Mouse (Mus musculus) stomach, embryonic 15.5 days (tissue): ENCODE measurements around the gene Pigv. TPM values are rescaled to one million over a fixed set of nuclear protein-coding genes. Genes with fewer than 3 reads are reported as not detected.

Experiments
- ATAC-seq: fragments of 200-750 bp; cut with Nextera tagmentation; 2 replicates; pipeline ENCODE4 v1.8.0; 2017; ENCODE audit warnings: low read depth, moderate number of reproducible peaks, moderate TSS enrichment; ENCODE audit not compliant: insufficient read depth, low FRiP score
- H3K27ac ChIP-seq: fragments of 300-500 bp; sonication (generic); 2 replicates; pipeline ENCODE4 v1.5.1; 2015; ENCODE audit warnings: mild to moderate bottlenecking, inconsistent platforms
- H3K27me3 ChIP-seq: fragments of 300-500 bp; sonication (generic); replicated peaks from 2 replicates; pipeline ENCODE4 v1.6.1; 2015; ENCODE audit warnings: inconsistent platforms
- H3K36me3 ChIP-seq: fragments of 300-500 bp; sonication (generic); 2 replicates; pipeline ENCODE4 v1.6.1; 2015; ENCODE audit warnings: inconsistent platforms
- H3K4me1 ChIP-seq: fragments of 300-500 bp; sonication (generic); 2 replicates; pipeline ENCODE4 v1.6.1; 2015; ENCODE audit warnings: inconsistent platforms
- H3K4me2 ChIP-seq: fragments of 300-500 bp; sonication (generic); 2 replicates; pipeline ENCODE4 v1.6.1; 2015; ENCODE audit warnings: mild to moderate bottlenecking, inconsistent platforms
- H3K4me3 ChIP-seq: fragments of 300-500 bp; sonication (generic); replicated peaks from 2 replicates; pipeline ENCODE4 v1.5.1; 2015; ENCODE audit warnings: inconsistent platforms
- H3K9ac ChIP-seq: fragments of 300-500 bp; sonication (generic); 2 replicates; pipeline ENCODE4 v1.6.1; 2015; ENCODE audit warnings: inconsistent platforms
- H3K9me3 ChIP-seq: fragments of 300-500 bp; sonication (generic); 2 replicates; pipeline ENCODE4 v1.6.1; 2016; ENCODE audit warnings: inconsistent platforms
- WGBS: fragments of 180-500 bp; shearing (Covaris S2); methylation state at CpG from one replicate; pipeline ENCODE4 v1.1.7; 2015; 5-methylcytosine and 5-hydroxymethylcytosine counted together
- polyA plus RNA-seq: library from polyadenylated mRNA; unstranded; fragments of >200 nt; fragmentation: Nextera tagmentation; extraction: Ambion mirVana; gene quantifications from 2 replicates; pipeline ENCODE4 v1.2.1, GENCODE M21; 2015

The Pigv gene
- polyA plus RNA-seq, 1 experiment from 2014 or later: 14.7 TPM

DNA sequence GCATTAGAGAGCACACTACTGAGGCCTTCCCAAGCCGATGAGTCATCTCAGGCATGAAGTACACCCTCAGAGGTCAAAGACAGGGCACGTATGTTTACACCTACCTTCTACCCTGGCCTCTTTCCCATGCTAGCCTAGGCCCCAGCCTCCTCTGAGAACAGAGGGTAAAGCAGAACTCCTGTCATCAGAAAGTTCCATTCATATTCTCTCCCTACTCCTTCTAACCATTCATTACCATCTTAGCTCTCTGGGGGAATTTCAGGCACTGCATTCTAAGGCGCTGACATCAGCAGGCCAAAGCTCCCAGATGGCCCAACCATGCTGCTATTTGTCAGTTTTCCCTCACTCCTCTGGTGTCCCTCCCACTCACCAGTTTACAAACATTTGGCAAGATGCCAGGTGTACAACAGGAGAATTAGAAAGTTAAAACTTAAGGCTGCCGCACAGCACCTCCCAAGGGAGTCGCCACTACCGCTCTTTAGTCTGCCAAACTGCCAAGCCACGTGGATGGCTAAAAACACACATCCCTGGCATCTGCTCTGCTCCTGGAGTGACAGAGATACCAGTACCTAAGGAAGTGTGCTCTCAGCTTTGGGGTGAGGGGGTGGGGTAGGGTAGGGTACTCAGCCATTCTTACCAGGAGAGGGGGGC is 16.1 kb upstream of the Pigv start:
- peak; percentile 66 for ATAC-seq
- H3K27me3 ChIP-seq: no peaks in the 10 kb centered on the region
- no peak overlapping the region for H3K27ac ChIP-seq
- no peak overlapping the region for H3K9ac ChIP-seq
- 31% methylated on average over 7 of the region's 7 CpGs for WGBS
- H3K9me3 ChIP-seq: no peaks in the 10 kb centered on the region
- no peak overlapping the region for H3K4me2 ChIP-seq
- no peak overlapping the region for H3K4me3 ChIP-seq
- peaks cover 90% of the 10 kb centered on the region for H3K36me3 ChIP-seq
- peaks cover 24% of the 10 kb centered on the region for H3K4me1 ChIP-seq

DNA sequence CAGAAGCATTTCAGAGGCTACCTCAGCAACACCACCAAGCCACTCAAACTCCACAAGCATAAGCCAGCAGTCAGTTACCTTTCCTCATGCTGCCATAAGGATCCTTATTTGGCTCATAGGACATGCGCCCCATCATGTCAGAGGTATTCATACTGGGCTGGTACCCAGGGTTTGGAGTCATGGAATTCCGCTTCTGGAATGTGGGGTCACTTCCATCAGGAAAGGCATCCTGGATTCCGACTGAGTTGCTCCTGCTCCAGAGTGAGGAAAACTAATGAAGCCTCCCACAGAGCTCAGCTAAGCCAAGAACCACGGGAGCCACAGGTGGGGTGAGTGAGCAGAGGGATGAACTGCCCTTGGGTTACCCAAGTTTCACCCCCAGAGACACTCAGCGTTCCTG is 14.7 kb upstream of the Pigv start:
- WGBS: 74% methylated on average over 5 of the region's 5 CpGs
- no peak overlapping the region for H3K27ac ChIP-seq

GRCm38 (mm10) chr4:133686512-133686911 is 14.1 kb upstream of the Pigv start:
- ATAC-seq: no peak
- Histone ChIP-seq H3K36me3 (peaks cover 87% of the 10 kb centered on the region), H3K27ac (no peak overlapping the region), H3K4me2 (no peak overlapping the region), H3K4me1 (peaks cover 24% of the 10 kb centered on the region), H3K9me3 (no peaks in the 10 kb centered on the region), H3K27me3 (no peaks in the 10 kb centered on the region), H3K4me3 (no peak overlapping the region), H3K9ac (no peak overlapping the region)
- WGBS: 89% methylated on average over 11 of the region's 11 CpGs

More for the DNA sequence above, 14.7 kb upstream of the Pigv start:
- H3K4me3 ChIP-seq: no peak overlapping the region
- H3K9ac ChIP-seq: no peak overlapping the region
- ATAC-seq: no peak
- no peaks in the 10 kb centered on the region for H3K9me3 ChIP-seq
- H3K4me1 ChIP-seq: peaks cover 24% of the 10 kb centered on the region
- no peak overlapping the region for H3K4me2 ChIP-seq
- no peaks in the 10 kb centered on the region for H3K27me3 ChIP-seq
- H3K36me3 ChIP-seq: peaks cover 87% of the 10 kb centered on the region

DNA sequence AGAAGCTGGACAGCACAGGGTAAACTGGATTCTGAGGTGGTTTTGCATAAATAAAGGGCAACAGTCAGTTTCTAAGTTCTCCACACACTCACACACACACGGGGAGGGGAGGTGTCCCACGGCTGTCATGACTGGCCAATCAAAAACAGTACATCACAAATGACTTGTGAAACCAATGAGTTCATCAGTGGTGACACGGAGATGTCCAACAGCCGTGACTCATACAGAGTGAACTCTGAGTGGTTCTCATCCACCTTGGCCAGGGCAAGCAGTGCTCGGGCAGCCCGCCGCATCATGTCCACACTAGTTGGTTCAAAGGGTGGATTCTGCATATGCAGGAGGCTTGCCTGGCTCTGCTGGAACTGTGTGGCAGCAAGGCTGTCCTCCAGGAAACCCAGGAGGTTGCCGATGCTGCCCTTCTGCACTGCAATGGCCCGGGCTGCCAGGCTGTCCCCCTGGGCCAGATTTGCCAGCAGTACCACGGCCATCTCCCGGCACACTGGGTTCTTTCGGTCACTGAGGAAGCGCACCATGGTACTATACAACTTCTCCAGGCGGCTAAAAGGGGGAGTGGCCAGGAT is 7.8 kb upstream of the Pigv start:
- Histone ChIP-seq H3K4me1 (peaks cover 17% of the 10 kb centered on the region), H3K27me3 (no peaks in the 10 kb centered on the region), H3K9ac (no peak overlapping the region), H3K4me2 (no peak overlapping the region), H3K36me3 (peaks cover 52% of the 10 kb centered on the region), H3K9me3 (no peaks in the 10 kb centered on the region), H3K4me3 (no peak overlapping the region), H3K27ac (no peak overlapping the region)
- ATAC-seq: no peak
- WGBS: 84% methylated on average over 14 of the region's 14 CpGs

GRCm38 (mm10) chr4:133679629-133680028 is 7.2 kb upstream of the Pigv start:
- Histone ChIP-seq H3K9ac (no peak overlapping the region), H3K27ac (no peak overlapping the region), H3K4me1 (peaks cover 22% of the 10 kb centered on the region), H3K9me3 (no peaks in the 10 kb centered on the region), H3K36me3 (peaks cover 45% of the 10 kb centered on the region), H3K4me3 (no peak overlapping the region), H3K27me3 (no peaks in the 10 kb centered on the region), H3K4me2 (no peak overlapping the region)
- 65% methylated on average over 7 of the region's 7 CpGs for WGBS
- ATAC-seq: no peak

GRCm38 (mm10) chr4:133677266-133677665 is 4.8 kb upstream of the Pigv start:
- WGBS: 60% methylated on average over 7 of the region's 7 CpGs
- ATAC-seq: no peak
- H3K9me3 ChIP-seq: no peaks in the 10 kb centered on the region
- H3K27me3 ChIP-seq: no peaks in the 10 kb centered on the region
- H3K9ac ChIP-seq: no peak overlapping the region
- peaks cover 27% of the 10 kb centered on the region for H3K36me3 ChIP-seq
- H3K27ac ChIP-seq: no peak overlapping the region
- H3K4me3 ChIP-seq: no peak overlapping the region
- no peak overlapping the region for H3K4me2 ChIP-seq
- peaks cover 37% of the 10 kb centered on the region for H3K4me1 ChIP-seq

GRCm38 (mm10) chr4:133676189-133676588 is 3.7 kb upstream of the Pigv start:
- Histone ChIP-seq H3K4me1 (peaks cover 37% of the 10 kb centered on the region), H3K4me2 (peak overlapping the region; percentile 16; the same call in 1 of the 2 replicates), H3K9ac (no peak overlapping the region), H3K9me3 (no peaks in the 10 kb centered on the region), H3K27me3 (no peaks in the 10 kb centered on the region), H3K36me3 (peaks cover 17% of the 10 kb centered on the region), H3K4me3 (no peak overlapping the region), H3K27ac (peak overlapping the region; percentile 70; the same call in 1 of the 2 replicates)
- ATAC-seq: no peak
- WGBS: 13% methylated on average over 3 of the region's 3 CpGs

DNA sequence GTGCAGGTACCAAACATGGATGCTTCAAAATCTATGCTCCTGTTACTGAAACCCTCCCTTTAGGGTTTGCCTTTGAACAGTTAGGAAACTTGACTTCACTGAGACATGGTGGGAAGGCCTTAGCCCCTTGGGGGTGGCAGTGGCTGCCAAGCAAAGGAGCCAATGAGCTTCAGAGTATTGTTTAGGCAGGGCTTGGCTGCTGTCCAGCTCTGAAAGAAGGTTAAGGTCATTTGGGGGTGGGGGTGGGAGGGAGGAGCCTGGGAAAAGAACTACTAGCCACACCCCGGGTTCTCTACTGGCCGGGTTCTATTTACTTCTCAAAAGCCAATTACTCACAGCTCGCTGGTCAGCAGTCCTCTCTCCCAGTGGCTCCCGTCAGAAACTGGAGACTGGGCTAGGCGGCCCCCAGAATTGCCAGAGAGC is 3.2 kb upstream of the Pigv start:
- peak; percentile 56 for ATAC-seq
- H3K4me3 ChIP-seq: no peak overlapping the region
- peaks cover 11% of the 10 kb centered on the region for H3K36me3 ChIP-seq
- no peak overlapping the region for H3K9ac ChIP-seq
- peak overlapping the region; percentile 16; the same call in 1 of the 2 replicates for H3K4me2 ChIP-seq
- WGBS: 5% methylated on average over 5 of the region's 5 CpGs
- H3K27ac ChIP-seq: peak overlapping the region; percentile 70; the same call in 1 of the 2 replicates
- no peaks in the 10 kb centered on the region for H3K9me3 ChIP-seq
- no peaks in the 10 kb centered on the region for H3K27me3 ChIP-seq
- peaks cover 41% of the 10 kb centered on the region for H3K4me1 ChIP-seq

GRCm38 (mm10) chr4:133674331-133674695 is 1.9 kb upstream of the Pigv start:
- H3K4me1 ChIP-seq: peaks cover 50% of the 10 kb centered on the region
- 54% methylated on average over 8 of the region's 8 CpGs for WGBS

DNA sequence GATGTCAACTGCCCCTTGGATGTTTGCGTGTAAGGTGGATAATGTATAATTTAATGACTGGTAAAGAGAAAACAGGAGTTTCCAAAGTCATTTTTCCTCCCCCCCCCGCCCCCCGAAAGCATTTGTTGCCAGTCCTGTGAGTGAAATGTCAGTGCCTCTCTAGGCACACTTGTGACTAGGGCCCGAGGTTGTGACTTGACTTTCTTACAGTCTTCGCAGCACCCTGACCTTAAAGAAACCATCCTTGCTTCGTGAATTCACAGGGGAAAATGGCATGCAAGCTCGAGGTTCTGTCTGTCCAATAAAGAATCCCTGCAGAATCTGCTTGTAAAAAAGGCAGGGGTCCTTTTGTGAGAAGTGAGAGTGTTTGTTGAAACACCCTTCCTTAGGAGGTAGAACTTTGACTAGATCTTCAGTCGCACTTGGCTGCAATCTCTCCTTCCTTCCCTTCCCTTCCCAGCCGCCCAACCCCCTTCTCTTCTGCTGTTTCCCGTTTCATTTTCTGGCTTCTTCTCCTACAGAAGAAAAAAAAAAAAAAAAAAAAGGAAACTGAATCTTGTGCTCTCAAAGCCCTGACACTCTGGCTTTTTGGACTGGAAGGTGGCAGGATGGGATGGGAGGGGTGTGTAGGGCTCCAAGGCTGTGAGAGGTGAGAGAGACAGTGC is 1.4 kb upstream of the Pigv start:
- ATAC-seq: no peak
- Histone ChIP-seq H3K9ac (no peak overlapping the region), H3K27ac (peak overlapping the region; percentile 99), H3K4me2 (peak overlapping the region; percentile 76), H3K4me3 (peak overlapping the region; percentile 75), H3K9me3 (no peaks in the 10 kb centered on the region), H3K4me1 (peaks cover 50% of the 10 kb centered on the region), H3K27me3 (no peaks in the 10 kb centered on the region), H3K36me3 (peaks cover 2% of the 10 kb centered on the region; the same call in 1 of the 2 replicates)
- 20% methylated on average over 10 of the region's 10 CpGs for WGBS

More at GRCm38 (mm10) chr4:133674331-133674695, 1.9 kb upstream of the Pigv start:
- Histone ChIP-seq H3K4me2 (peak overlapping the region; percentile 76), H3K27me3 (no peaks in the 10 kb centered on the region), H3K27ac (peak overlapping the region; percentile 99), H3K9me3 (no peaks in the 10 kb centered on the region), H3K4me3 (no peak overlapping the region), H3K9ac (no peak overlapping the region), H3K36me3 (peaks cover 2% of the 10 kb centered on the region; the same call in 1 of the 2 replicates)
- no peak for ATAC-seq

- WGBS: under 1% methylated on average over 24 of the region's 24 CpGs
- Histone ChIP-seq H3K36me3 (peaks cover 6% of the 10 kb centered on the region; the same call in 1 of the 2 replicates), H3K9me3 (no peaks in the 10 kb centered on the region), H3K4me3 (peak overlapping the region; percentile 75), H3K9ac (peak overlapping the region; percentile 77), H3K4me1 (peaks cover 50% of the 10 kb centered on the region), H3K27me3 (no peaks in the 10 kb centered on the region), H3K4me2 (peak overlapping the region; percentile 76), H3K27ac (peak overlapping the region; percentile 99)
- no peak for ATAC-seq
These were observed 599 bp upstream of the Pigv start for GRCm38 (mm10) chr4:133672845-133673647.
